In the genomic region with DNA sequence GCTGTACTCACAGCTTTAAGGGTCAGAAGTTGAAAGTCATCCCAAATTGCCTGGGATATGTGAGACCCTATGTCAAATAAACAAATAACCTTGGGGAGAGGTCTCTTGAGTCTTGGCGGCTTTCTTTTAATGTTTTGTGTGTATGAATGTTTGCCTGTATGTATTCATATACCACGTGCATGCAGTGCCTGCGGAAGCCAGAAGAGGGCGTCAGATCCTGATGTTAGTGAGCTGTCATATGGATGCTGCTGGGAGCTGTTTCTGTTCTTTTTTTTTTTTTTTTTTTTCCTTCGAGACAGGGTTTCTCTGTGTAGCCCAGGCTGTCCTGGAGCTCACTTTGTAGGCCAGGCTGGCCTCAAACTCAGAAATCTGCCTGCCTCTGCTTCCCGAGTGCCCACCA, we compare ENCODE assay signal across 8 mouse cellular contexts. TPM values are rescaled to one million over a fixed set of nuclear protein-coding genes. Genes with fewer than 3 reads are reported as not detected.
A peak's percentile ranks its signal among the peaks of the same experiment; 100 is the strongest.
DNase-seq lines count a peak whose midpoint lies in the region; ATAC-seq and TF ChIP-seq lines count a peak whose summit lies in the region.

No protein-coding gene starts in this region.

- DNase-seq in layer of hippocampus, adult 11-12 months (ENCODE audit: low spot score) = peak; percentile 50
- DNase-seq in layer of hippocampus, adult 9-11 months = no peak
- peak; percentile 86 for DNase-seq in ES-CJ7 (ENCODE audit: low read depth, low spot score)
- peak; percentile 21 to 43 for DNase-seq in natural killer cell, adult 2 months (ENCODE audit: low spot score in 2 of 2)
- no peak for DNase-seq in frontal cortex, postnatal 14 days (ENCODE audit: low spot score in 2 of 2)
- DNase-seq in layer of hippocampus, postnatal 36 days = no peak

- TF ChIP-seq CTCF in bone marrow, adult 2 months (IDR thresholded peaks at IDR 0.05; ENCODE audit: control insufficient read depth, insufficient read depth, low read length) = peak; percentile 42; the same call in 1 of the 2 replicates

- no peak overlapping the region for H3K27ac ChIP-seq in bone marrow, adult 2 months (ENCODE audit: control insufficient read depth, insufficient read depth, low read depth, low read length, poor library complexity)
- H3K27ac ChIP-seq in forebrain, embryonic 16.5 days (ENCODE audit: low read length) = no peak overlapping the region

- no peaks in the 10 kb centered on the region; the same call in 1 of the 2 replicates for H3K4me1 ChIP-seq in bone marrow, adult 2 months (ENCODE audit: control insufficient read depth, insufficient read depth, low read length)
- H3K4me1 ChIP-seq in forebrain, embryonic 16.5 days (replicated peaks; ENCODE audit: control insufficient read depth, insufficient read depth, low read length) = peaks cover 21% of the 10 kb centered on the region

- TF ChIP-seq POLR2A in bone marrow, adult 2 months (IDR thresholded peaks at IDR 0.05; ENCODE audit: borderline replicate concordance, control insufficient read depth, low read depth, low read length) = no peak

- no peak overlapping the region for H3K9ac ChIP-seq in forebrain, embryonic 16.5 days (replicated peaks; ENCODE audit: low read depth, low read length)

- no peak overlapping the region for H3K4me2 ChIP-seq in forebrain, embryonic 16.5 days (ENCODE audit: low read length)

- no peak overlapping the region for H3K4me3 ChIP-seq in bone marrow, adult 2 months (replicated peaks; ENCODE audit: control insufficient read depth, low read depth, low read length)
- no peak overlapping the region for H3K4me3 ChIP-seq in forebrain, embryonic 16.5 days (replicated peaks; ENCODE audit: low read length)

- no peaks in the 10 kb centered on the region for H3K36me3 ChIP-seq in forebrain, embryonic 16.5 days (ENCODE audit: control insufficient read depth, insufficient read depth)

- 92% methylated on average over 6 of the region's 6 CpGs for WGBS in bone marrow, adult 2 months
- WGBS in forebrain, embryonic 16.5 days = 84% methylated on average over 6 of the region's 6 CpGs

- ATAC-seq in forebrain, embryonic 16.5 days = no peak

- no peaks in the 10 kb centered on the region for H3K27me3 ChIP-seq in forebrain, embryonic 16.5 days (replicated peaks; ENCODE audit: control insufficient read depth, insufficient read depth, low read length)

- H3K9me3 ChIP-seq in forebrain, embryonic 16.5 days (ENCODE audit: control insufficient read depth, low read length) = no peaks in the 10 kb centered on the region

RNA-seq across cellular contexts. Expression of gene Rbm14, which starts 1.6 kb away (rescaled TPM):
- polyA plus RNA-seq in bone marrow, adult 2 months (2011; ENCODE audit: insufficient read depth, insufficient read length, low replicate concordance, missing spikeins) = 28.4 and 38.2 TPM in 2 replicates
- 10 to 100 TPM; 56.3 to 62.7 TPM for total RNA-seq in layer of hippocampus, postnatal 36 days (2021)
- 86.0 and 91.1 TPM in 2 replicates for polyA plus RNA-seq in forebrain, embryonic 16.5 days (2015; fragmentation: Nextera tagmentation; extraction: Ambion mirVana)

RNA-seq across cellular contexts. Expression of gene Gm21992, which starts 1.6 kb away (rescaled TPM):
- polyA plus RNA-seq in bone marrow, adult 2 months (2011; ENCODE audit: insufficient read depth, insufficient read length, low replicate concordance, missing spikeins) = 16.2 and 40.7 TPM in 2 replicates
- 10 to 100 TPM; 17.3 to 19.8 TPM for total RNA-seq in layer of hippocampus, postnatal 36 days (2021)
- polyA plus RNA-seq in forebrain, embryonic 16.5 days (2015; fragmentation: Nextera tagmentation; extraction: Ambion mirVana) = 29.8 and 32.7 TPM in 2 replicates

RNA-seq across cellular contexts. Expression of gene Rbm4, which starts 19.3 kb away (rescaled TPM):
- polyA plus RNA-seq in bone marrow, adult 2 months (2011; ENCODE audit: insufficient read depth, insufficient read length, low replicate concordance, missing spikeins) = 19.9 and 30.3 TPM in 2 replicates
- total RNA-seq in layer of hippocampus, postnatal 36 days (2021) = 10 to 100 TPM; 88.2 to 89.6 TPM
- polyA plus RNA-seq in forebrain, embryonic 16.5 days (2015; fragmentation: Nextera tagmentation; extraction: Ambion mirVana) = 98.5 and 110 TPM in 2 replicates

RNA-seq across cellular contexts. Expression of gene Ccs, which starts 26.1 kb away (rescaled TPM):
- polyA plus RNA-seq in bone marrow, adult 2 months (2011; ENCODE audit: insufficient read depth, insufficient read length, low replicate concordance, missing spikeins) = 77.4 and 91.7 TPM in 2 replicates
- 10 to 100 TPM; 36.6 to 37.1 TPM for total RNA-seq in layer of hippocampus, postnatal 36 days (2021)
- 34.7 and 38.6 TPM in 2 replicates for polyA plus RNA-seq in forebrain, embryonic 16.5 days (2015; fragmentation: Nextera tagmentation; extraction: Ambion mirVana)

RNA-seq across cellular contexts. Expression of gene Ccdc87, which starts 26.2 kb away (rescaled TPM):
- not detected in 2 replicates for polyA plus RNA-seq in bone marrow, adult 2 months (2011; ENCODE audit: insufficient read depth, insufficient read length, low replicate concordance, missing spikeins)
- total RNA-seq in layer of hippocampus, postnatal 36 days (2021) = 1 to 10 TPM; 1.6 to 2.0 TPM
- 0.61 and 0.62 TPM in 2 replicates for polyA plus RNA-seq in forebrain, embryonic 16.5 days (2015; fragmentation: Nextera tagmentation; extraction: Ambion mirVana)

Comparison
In these comparisons a context has a peak if more than half of its experiments do, and no peak if none do; other contexts are left out.
1. DNase-seq: peak in layer of hippocampus, adult 11-12 months (single experiment), ES-CJ7 (single experiment) and natural killer cell, adult 2 months (2 of 2); none in layer of hippocampus, adult 9-11 months (single experiment), frontal cortex, postnatal 14 days (0 of 2) and layer of hippocampus, postnatal 36 days (0 of 2).